Mouse (Mus musculus): ENCODE results near the gene Fcgrt. TPM values are rescaled to one million over a fixed set of nuclear protein-coding genes. Genes with fewer than 3 reads are reported as not detected.

Fcgrt gene
- polyA plus RNA-seq, 1 experiment from 2014 or later: 40.5 TPM

GRCm38 (mm10) chr7:45094121-45094520 is 9.5 kb downstream of the Fcgrt start:
- H3K4me3 ChIP-seq (replicated peaks; ENCODE audit: low read length): no peak overlapping the region
- H3K9me3 ChIP-seq (ENCODE audit: control insufficient read depth, low read length): no peaks in the 10 kb centered on the region
- no peaks in the 10 kb centered on the region for H3K27me3 ChIP-seq (ENCODE audit: control insufficient read depth, insufficient read depth, low read length)
- H3K27ac ChIP-seq: no peak overlapping the region
- no peak overlapping the region for H3K9ac ChIP-seq
- H3K36me3 ChIP-seq (replicated peaks; ENCODE audit: control insufficient read depth, insufficient read depth): no peaks in the 10 kb centered on the region
- no peak for DNase-seq (ENCODE audit: low spot score)
- WGBS: 44% methylated on average over 7 of the region's 7 CpGs
- H3K4me1 ChIP-seq (replicated peaks; ENCODE audit: control insufficient read depth, insufficient read depth, low read length): no peaks in the 10 kb centered on the region
- ATAC-seq (ENCODE audit: low FRiP score): no peak
- no peak overlapping the region for H3K4me2 ChIP-seq (replicated peaks)

- no peak overlapping the region for H3K4me3 ChIP-seq (replicated peaks; ENCODE audit: low read length)
- H3K9ac ChIP-seq: no peak overlapping the region
- H3K27ac ChIP-seq: no peak overlapping the region
- H3K9me3 ChIP-seq (ENCODE audit: control insufficient read depth, low read length): no peaks in the 10 kb centered on the region
- ATAC-seq (ENCODE audit: low FRiP score): no peak
- no peaks in the 10 kb centered on the region for H3K4me1 ChIP-seq (replicated peaks; ENCODE audit: control insufficient read depth, insufficient read depth, low read length)
- H3K4me2 ChIP-seq (replicated peaks): no peak overlapping the region
- H3K36me3 ChIP-seq (replicated peaks; ENCODE audit: control insufficient read depth, insufficient read depth): no peaks in the 10 kb centered on the region
- 38% methylated on average over 18 of the region's 18 CpGs for WGBS
- H3K27me3 ChIP-seq (ENCODE audit: control insufficient read depth, insufficient read depth, low read length): no peaks in the 10 kb centered on the region
- DNase-seq (ENCODE audit: low spot score): no peak
These were observed 10.1 kb downstream of the Fcgrt start for GRCm38 (mm10) chr7:45093516-45093905.

- Histone ChIP-seq H3K9me3 (ENCODE audit: control insufficient read depth, low read length) (no peaks in the 10 kb centered on the region), H3K27ac (no peak overlapping the region)
- 71% methylated on average over 12 of the region's 12 CpGs for WGBS
These were observed 10.7 kb downstream of the Fcgrt start for GRCm38 (mm10) chr7:45092828-45093515.

GRCm38 (mm10) chr7:45092048-45092447 is 11.6 kb downstream of the Fcgrt start, which contains the start of gene Rcn3:
Gene Rcn3 (minus strand): TSS chr7:45092221.
- Histone ChIP-seq H3K4me3 (replicated peaks; ENCODE audit: low read length) (peak within 1 kb of the TSS; percentile 35), H3K4me2 (replicated peaks) (peak within 1 kb of the TSS; percentile 52), H3K27me3 (ENCODE audit: control insufficient read depth, insufficient read depth, low read length) (no peaks in the 10 kb centered on the region), H3K9ac (peak within 1 kb of the TSS; percentile 32), H3K9me3 (ENCODE audit: control insufficient read depth, low read length) (no peaks in the 10 kb centered on the region), H3K27ac (no peak within 1 kb of the TSS), H3K36me3 (replicated peaks; ENCODE audit: control insufficient read depth, insufficient read depth) (no peaks in the 10 kb centered on the region), H3K4me1 (replicated peaks; ENCODE audit: control insufficient read depth, insufficient read depth, low read length) (no peaks in the 10 kb centered on the region)
- WGBS: 0% methylated on average over 16 of the region's 16 CpGs
- peak; percentile 92 for ATAC-seq (ENCODE audit: low FRiP score)
- DNase-seq (ENCODE audit: low spot score): peak; percentile 86

More at GRCm38 (mm10) chr7:45092828-45093515, 10.7 kb downstream of the Fcgrt start:
- no peak for ATAC-seq (ENCODE audit: low FRiP score)
- Histone ChIP-seq H3K9ac (no peak overlapping the region), H3K27me3 (ENCODE audit: control insufficient read depth, insufficient read depth, low read length) (no peaks in the 10 kb centered on the region), H3K36me3 (replicated peaks; ENCODE audit: control insufficient read depth, insufficient read depth) (no peaks in the 10 kb centered on the region), H3K4me3 (replicated peaks; ENCODE audit: low read length) (no peak overlapping the region), H3K4me1 (replicated peaks; ENCODE audit: control insufficient read depth, insufficient read depth, low read length) (no peaks in the 10 kb centered on the region), H3K4me2 (replicated peaks) (no peak overlapping the region)
- no peak for DNase-seq (ENCODE audit: low spot score)

GRCm38 (mm10) chr7:45091001-45091990 is 12.4 kb downstream of the Fcgrt start:
- Histone ChIP-seq H3K4me1 (replicated peaks; ENCODE audit: control insufficient read depth, insufficient read depth, low read length) (no peaks in the 10 kb centered on the region), H3K9ac (peak overlapping the region; percentile 32), H3K27ac (no peak overlapping the region), H3K36me3 (replicated peaks; ENCODE audit: control insufficient read depth, insufficient read depth) (no peaks in the 10 kb centered on the region), H3K4me3 (replicated peaks; ENCODE audit: low read length) (peak overlapping the region; percentile 35), H3K9me3 (ENCODE audit: control insufficient read depth, low read length) (no peaks in the 10 kb centered on the region), H3K4me2 (replicated peaks) (peak overlapping the region; percentile 52), H3K27me3 (ENCODE audit: control insufficient read depth, insufficient read depth, low read length) (no peaks in the 10 kb centered on the region)
- no peak for DNase-seq (ENCODE audit: low spot score)
- ATAC-seq (ENCODE audit: low FRiP score): peak; percentile 32; the same call in 1 of the 2 replicates
- 17% methylated on average over 35 of the region's 35 CpGs for WGBS

- DNase-seq (ENCODE audit: low spot score) (no peak), ATAC-seq (ENCODE audit: low FRiP score) (no peak)
- Histone ChIP-seq H3K36me3 (replicated peaks; ENCODE audit: control insufficient read depth, insufficient read depth) (no peaks in the 10 kb centered on the region), H3K27ac (no peak overlapping the region), H3K27me3 (ENCODE audit: control insufficient read depth, insufficient read depth, low read length) (no peaks in the 10 kb centered on the region), H3K4me3 (replicated peaks; ENCODE audit: low read length) (peak overlapping the region; percentile 35; the same call in 1 of the 2 replicates), H3K4me2 (replicated peaks) (peak overlapping the region; percentile 52), H3K9me3 (ENCODE audit: control insufficient read depth, low read length) (no peaks in the 10 kb centered on the region), H3K9ac (no peak overlapping the region), H3K4me1 (replicated peaks; ENCODE audit: control insufficient read depth, insufficient read depth, low read length) (no peaks in the 10 kb centered on the region)
- WGBS: 82% methylated on average over 13 of the region's 13 CpGs
These were observed 13.2 kb downstream of the Fcgrt start for GRCm38 (mm10) chr7:45090251-45090977.

- Histone ChIP-seq H3K27ac (no peak overlapping the region), H3K4me3 (replicated peaks; ENCODE audit: low read length) (no peak overlapping the region), H3K9ac (no peak overlapping the region), H3K9me3 (ENCODE audit: control insufficient read depth, low read length) (no peaks in the 10 kb centered on the region), H3K27me3 (ENCODE audit: control insufficient read depth, insufficient read depth, low read length) (no peaks in the 10 kb centered on the region), H3K36me3 (replicated peaks; ENCODE audit: control insufficient read depth, insufficient read depth) (no peaks in the 10 kb centered on the region), H3K4me2 (replicated peaks) (no peak overlapping the region), H3K4me1 (replicated peaks; ENCODE audit: control insufficient read depth, insufficient read depth, low read length) (no peaks in the 10 kb centered on the region)
- DNase-seq (ENCODE audit: low spot score): no peak
- 95% methylated on average over 17 of the region's 17 CpGs for WGBS
- no peak for ATAC-seq (ENCODE audit: low FRiP score)
These were observed 15.1 kb downstream of the Fcgrt start for GRCm38 (mm10) chr7:45088597-45088996.

GRCm38 (mm10) chr7:45086084-45086483 is 17.6 kb downstream of the Fcgrt start:
- Histone ChIP-seq H3K4me1 (replicated peaks; ENCODE audit: control insufficient read depth, insufficient read depth, low read length) (no peaks in the 10 kb centered on the region), H3K9me3 (ENCODE audit: control insufficient read depth, low read length) (no peaks in the 10 kb centered on the region), H3K27me3 (ENCODE audit: control insufficient read depth, insufficient read depth, low read length) (no peaks in the 10 kb centered on the region), H3K4me2 (replicated peaks) (no peak overlapping the region), H3K9ac (no peak overlapping the region), H3K36me3 (replicated peaks; ENCODE audit: control insufficient read depth, insufficient read depth) (no peaks in the 10 kb centered on the region), H3K27ac (no peak overlapping the region), H3K4me3 (replicated peaks; ENCODE audit: low read length) (no peak overlapping the region)
- DNase-seq (ENCODE audit: low spot score) (no peak), ATAC-seq (ENCODE audit: low FRiP score) (no peak)
- 77% methylated on average over 4 of the region's 4 CpGs for WGBS
